7 mouse cellular contexts compared by ENCODE assay signal in the genomic region with DNA sequence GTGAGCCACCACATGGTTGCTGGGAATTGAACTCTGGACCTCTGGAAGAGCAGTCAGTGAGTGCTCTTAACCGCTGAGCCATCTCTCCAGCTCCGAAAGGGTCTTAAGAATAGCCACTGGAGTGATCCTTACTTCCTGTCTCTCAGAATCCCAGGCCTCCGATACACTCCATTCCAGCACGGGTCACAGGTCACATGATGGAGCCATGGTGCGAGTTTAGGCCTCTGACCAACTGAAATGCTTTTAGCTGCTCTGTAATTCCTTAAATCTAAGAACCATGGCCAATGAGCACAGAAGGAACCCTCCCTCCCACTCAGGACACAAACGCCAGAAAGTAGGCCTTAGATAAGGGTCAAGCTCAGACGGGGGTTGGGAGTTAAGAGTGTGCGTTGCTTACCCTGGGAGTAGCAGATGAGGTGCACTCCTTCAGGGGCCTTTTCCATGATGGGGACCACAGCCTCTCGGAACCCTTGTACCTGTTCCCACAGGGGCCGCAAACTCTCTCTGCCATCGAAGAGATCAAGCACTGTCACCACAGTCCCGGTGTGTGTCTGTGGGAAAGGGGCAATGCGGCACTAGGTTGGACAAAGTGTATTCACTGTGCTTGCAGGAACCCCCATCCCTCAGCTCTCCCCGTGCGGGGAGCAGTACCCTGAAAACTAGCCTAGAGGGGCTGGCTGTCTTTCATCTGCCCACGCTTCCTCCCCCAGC. TPM values are rescaled to one million over a fixed set of nuclear protein-coding genes. Genes with fewer than 3 reads are reported as not detected.
A peak's percentile ranks its signal among the peaks of the same experiment; 100 is the strongest.
DNase-seq lines count a peak whose midpoint lies in the region; ATAC-seq lines count a peak whose summit lies in the region.

No protein-coding gene starts in this region.

- no peaks in the 10 kb centered on the region for H3K9me3 ChIP-seq in megakaryocyte, embryonic 14.5 days
- no peaks in the 10 kb centered on the region for H3K9me3 ChIP-seq in forebrain, embryonic 13.5 days (replicated peaks)
- no peaks in the 10 kb centered on the region for H3K9me3 ChIP-seq in limb, embryonic 12.5 days
- no peaks in the 10 kb centered on the region for H3K9me3 ChIP-seq in stomach, embryonic 14.5 days (ENCODE audit: control insufficient read depth, low read depth, low read length)

- peak overlapping the region; percentile 80 for H3K9ac ChIP-seq in forebrain, embryonic 13.5 days
- H3K9ac ChIP-seq in limb, embryonic 12.5 days (replicated peaks), result peak overlapping the region; percentile 73
- peak overlapping the region; percentile 50; the same call in 1 of the 2 replicates for H3K9ac ChIP-seq in stomach, embryonic 14.5 days (replicated peaks; ENCODE audit: low read depth, low read length)

- 53% methylated on average over 16 of the region's 16 CpGs for WGBS in forebrain, embryonic 13.5 days
- WGBS in limb, embryonic 12.5 days, result 54% methylated on average over 16 of the region's 16 CpGs
- 50% methylated on average over 16 of the region's 16 CpGs for WGBS in stomach, embryonic 14.5 days

- ATAC-seq in megakaryocyte, adult 5-6 weeks (ENCODE audit: poor library complexity, severe bottlenecking), result no peak
- ATAC-seq in forebrain, embryonic 13.5 days, result no peak
- no peak for ATAC-seq in limb, embryonic 12.5 days (ENCODE audit: insufficient number of reproducible peaks, insufficient read depth, low FRiP score, low TSS enrichment, low read depth)
- no peak for ATAC-seq in stomach, embryonic 14.5 days (ENCODE audit: insufficient number of reproducible peaks, insufficient read depth, low FRiP score, low read depth)

- H3K36me3 ChIP-seq in megakaryocyte, embryonic 14.5 days (replicated peaks; ENCODE audit: low read length), result peaks cover 40% of the 10 kb centered on the region
- peaks cover 38% of the 10 kb centered on the region for H3K36me3 ChIP-seq in forebrain, embryonic 13.5 days (ENCODE audit: poor library complexity, severe bottlenecking)
- peaks cover 38% of the 10 kb centered on the region for H3K36me3 ChIP-seq in limb, embryonic 12.5 days
- peaks cover 15% of the 10 kb centered on the region; the same call in 1 of the 2 replicates for H3K36me3 ChIP-seq in stomach, embryonic 14.5 days (ENCODE audit: control insufficient read depth, insufficient read depth, low read length)

- H3K4me3 ChIP-seq in megakaryocyte, embryonic 14.5 days (replicated peaks), result peak overlapping the region; percentile 94
- peak overlapping the region; percentile 81 for H3K4me3 ChIP-seq in forebrain, embryonic 13.5 days
- H3K4me3 ChIP-seq in limb, embryonic 12.5 days (replicated peaks), result peak overlapping the region; percentile 76
- peak overlapping the region; percentile 69 for H3K4me3 ChIP-seq in stomach, embryonic 14.5 days (ENCODE audit: low read depth, low read length)

- peak overlapping the region; percentile 88 for H3K27ac ChIP-seq in forebrain, embryonic 13.5 days
- peak overlapping the region; percentile 90 for H3K27ac ChIP-seq in limb, embryonic 12.5 days
- peak overlapping the region; percentile 97; the same call in 1 of the 2 replicates for H3K27ac ChIP-seq in stomach, embryonic 14.5 days (ENCODE audit: low read length)

- H3K4me2 ChIP-seq in forebrain, embryonic 13.5 days, result peak overlapping the region; percentile 93
- peak overlapping the region; percentile 87 for H3K4me2 ChIP-seq in limb, embryonic 12.5 days
- H3K4me2 ChIP-seq in stomach, embryonic 14.5 days (replicated peaks; ENCODE audit: low read depth, low read length), result peak overlapping the region; percentile 56

- DNase-seq in thymus, postnatal 10 days (ENCODE audit: low spot score in 2 of 2), result no peak
- no peak for DNase-seq in frontal cortex, adult 2 months (ENCODE audit: extremely low spot score in 1 of 2, low spot score in 1 of 2)

- H3K27me3 ChIP-seq in megakaryocyte, embryonic 14.5 days (replicated peaks), result peaks cover 38% of the 10 kb centered on the region
- H3K27me3 ChIP-seq in forebrain, embryonic 13.5 days, result peaks cover 17% of the 10 kb centered on the region
- peaks cover 29% of the 10 kb centered on the region for H3K27me3 ChIP-seq in limb, embryonic 12.5 days
- peaks cover 15% of the 10 kb centered on the region for H3K27me3 ChIP-seq in stomach, embryonic 14.5 days (ENCODE audit: control insufficient read depth, insufficient read depth, low read length)

- peaks cover 50% of the 10 kb centered on the region for H3K4me1 ChIP-seq in megakaryocyte, embryonic 14.5 days
- peaks cover 47% of the 10 kb centered on the region for H3K4me1 ChIP-seq in forebrain, embryonic 13.5 days
- peaks cover 42% of the 10 kb centered on the region for H3K4me1 ChIP-seq in limb, embryonic 12.5 days (replicated peaks)
- peaks cover 34% of the 10 kb centered on the region for H3K4me1 ChIP-seq in stomach, embryonic 14.5 days (ENCODE audit: control insufficient read depth, insufficient read depth, low read length)

RNA-seq across cellular contexts. Expression of gene Ppt2, which starts 2.1 kb away (rescaled TPM):
- 40.9 and 74.9 TPM in 2 replicates for polyA plus RNA-seq in megakaryocyte, embryonic 14.5 days (2012; ENCODE audit: insufficient read depth, low replicate concordance)
- total RNA-seq in megakaryocyte, adult 5-6 weeks (2015), result 37.0 and 41.4 TPM in 2 replicates
- 25.6 and 26.8 TPM in 2 replicates for total RNA-seq in megakaryocyte, adult 5-6 weeks (2017)
- 15.9 and 19.7 TPM in 2 replicates for polyA plus RNA-seq in forebrain, embryonic 13.5 days (2015; fragmentation: Nextera tagmentation; extraction: Ambion mirVana)
- 15.9 and 17.6 TPM in 2 replicates for polyA plus RNA-seq in limb, embryonic 12.5 days (2016; fragmentation: Nextera tagmentation; extraction: Ambion mirVana)
- polyA plus RNA-seq in stomach, embryonic 14.5 days (2014; fragmentation: Nextera tagmentation; extraction: Ambion mirVana), result 31.2 and 31.8 TPM in 2 replicates
- polyA plus RNA-seq in frontal cortex, adult 2 months (2012; rRNA removed), result 41.9 and 43.0 TPM in 2 replicates

RNA-seq across cellular contexts. Expression of gene Prrt1, which starts 3.1 kb away (rescaled TPM):
- polyA plus RNA-seq in megakaryocyte, embryonic 14.5 days (2012; ENCODE audit: insufficient read depth, low replicate concordance), result not detected in 2 replicates
- 0.22 and 0.73 TPM in 2 replicates for total RNA-seq in megakaryocyte, adult 5-6 weeks (2015)
- 0.22 TPM in 1 of 2 replicates, not detected in the other for total RNA-seq in megakaryocyte, adult 5-6 weeks (2017)
- polyA plus RNA-seq in forebrain, embryonic 13.5 days (2015; fragmentation: Nextera tagmentation; extraction: Ambion mirVana), result 2.8 and 6.0 TPM in 2 replicates
- polyA plus RNA-seq in limb, embryonic 12.5 days (2016; fragmentation: Nextera tagmentation; extraction: Ambion mirVana), result 0.20 and 0.28 TPM in 2 replicates
- 0.56 and 0.67 TPM in 2 replicates for polyA plus RNA-seq in stomach, embryonic 14.5 days (2014; fragmentation: Nextera tagmentation; extraction: Ambion mirVana)
- polyA plus RNA-seq in frontal cortex, adult 2 months (2012; rRNA removed), result 150 and 179 TPM in 2 replicates

RNA-seq across cellular contexts. Expression of gene Egfl8, which starts 10.4 kb away (rescaled TPM):
- polyA plus RNA-seq in megakaryocyte, embryonic 14.5 days (2012; ENCODE audit: insufficient read depth, low replicate concordance), result 1.9 TPM in 1 of 2 replicates, not detected in the other
- 0.82 and 0.91 TPM in 2 replicates for total RNA-seq in megakaryocyte, adult 5-6 weeks (2015)
- 0.57 and 5.0 TPM in 2 replicates for total RNA-seq in megakaryocyte, adult 5-6 weeks (2017)
- 4.7 and 5.9 TPM in 2 replicates for polyA plus RNA-seq in forebrain, embryonic 13.5 days (2015; fragmentation: Nextera tagmentation; extraction: Ambion mirVana)
- 3.0 and 3.4 TPM in 2 replicates for polyA plus RNA-seq in limb, embryonic 12.5 days (2016; fragmentation: Nextera tagmentation; extraction: Ambion mirVana)
- 3.8 and 4.2 TPM in 2 replicates for polyA plus RNA-seq in stomach, embryonic 14.5 days (2014; fragmentation: Nextera tagmentation; extraction: Ambion mirVana)
- 9.7 and 10.5 TPM in 2 replicates for polyA plus RNA-seq in frontal cortex, adult 2 months (2012; rRNA removed)

RNA-seq across cellular contexts. Expression of gene Fkbpl, which starts 18.3 kb away (rescaled TPM):
- polyA plus RNA-seq in megakaryocyte, embryonic 14.5 days (2012; ENCODE audit: insufficient read depth, low replicate concordance), result 6.1 and 22.5 TPM in 2 replicates
- 4.0 and 4.2 TPM in 2 replicates for total RNA-seq in megakaryocyte, adult 5-6 weeks (2015)
- 40.5 and 41.6 TPM in 2 replicates for total RNA-seq in megakaryocyte, adult 5-6 weeks (2017)
- 14.7 and 16.1 TPM in 2 replicates for polyA plus RNA-seq in forebrain, embryonic 13.5 days (2015; fragmentation: Nextera tagmentation; extraction: Ambion mirVana)
- polyA plus RNA-seq in limb, embryonic 12.5 days (2016; fragmentation: Nextera tagmentation; extraction: Ambion mirVana), result 14.0 and 19.5 TPM in 2 replicates
- polyA plus RNA-seq in stomach, embryonic 14.5 days (2014; fragmentation: Nextera tagmentation; extraction: Ambion mirVana), result 11.9 and 12.0 TPM in 2 replicates
- polyA plus RNA-seq in frontal cortex, adult 2 months (2012; rRNA removed), result 6.7 and 7.9 TPM in 2 replicates

RNA-seq across cellular contexts. Expression of gene Atf6b, which starts 20.7 kb away (rescaled TPM):
- 192 and 427 TPM in 2 replicates for polyA plus RNA-seq in megakaryocyte, embryonic 14.5 days (2012; ENCODE audit: insufficient read depth, low replicate concordance)
- total RNA-seq in megakaryocyte, adult 5-6 weeks (2015), result 31.9 and 32.4 TPM in 2 replicates
- 25.4 and 32.2 TPM in 2 replicates for total RNA-seq in megakaryocyte, adult 5-6 weeks (2017)
- 95.9 and 105 TPM in 2 replicates for polyA plus RNA-seq in forebrain, embryonic 13.5 days (2015; fragmentation: Nextera tagmentation; extraction: Ambion mirVana)
- polyA plus RNA-seq in limb, embryonic 12.5 days (2016; fragmentation: Nextera tagmentation; extraction: Ambion mirVana), result 94.8 and 103 TPM in 2 replicates
- 56.5 and 58.3 TPM in 2 replicates for polyA plus RNA-seq in stomach, embryonic 14.5 days (2014; fragmentation: Nextera tagmentation; extraction: Ambion mirVana)
- polyA plus RNA-seq in frontal cortex, adult 2 months (2012; rRNA removed), result 57.7 and 59.6 TPM in 2 replicates

Comparison
In these comparisons a context has a peak if more than half of its experiments do, and no peak if none do; other contexts are left out.
1. RNA of gene Prrt1, which starts 3.1 kb away (polyA plus RNA-seq): 150 to 179 TPM in frontal cortex, adult 2 months; 2.8 to 6.0 TPM in forebrain, embryonic 13.5 days, 0.56 to 0.67 TPM in stomach, embryonic 14.5 days, 0.20 to 0.28 TPM in limb, embryonic 12.5 days and not detected in megakaryocyte, embryonic 14.5 days; every median in the first group is over 10 times any median in the second.
2. Peak in every context shown above with its lines, with median percentiles within 50 percentile points of each other: H3K4me3 ChIP-seq, H3K27ac ChIP-seq, H3K4me2 ChIP-seq and H3K9ac ChIP-seq.